Mouse (Mus musculus): ENCODE results near the gene Rftn1. TPM values are rescaled to one million over a fixed set of nuclear protein-coding genes. Genes with fewer than 3 reads are reported as not detected.

The Rftn1 gene
- total RNA-seq, 1 experiment from 2014 or later, result 68.2 TPM

- no peak for ATAC-seq (replicated peaks; ENCODE audit: insufficient number of reproducible peaks, low FRiP score, low TSS enrichment, poor library complexity, severe bottlenecking)
These were observed 207.7 kb downstream of the Rftn1 start for GRCm38 (mm10) chr17:49982611-49983390.

GRCm38 (mm10) chr17:49981591-49981990 is 208.9 kb downstream of the Rftn1 start:
- ATAC-seq (replicated peaks; ENCODE audit: insufficient number of reproducible peaks, low FRiP score, low TSS enrichment, poor library complexity, severe bottlenecking), result no peak

GRCm38 (mm10) chr17:49979761-49980285 is 210.7 kb downstream of the Rftn1 start:
- no peak for ATAC-seq (replicated peaks; ENCODE audit: insufficient number of reproducible peaks, low FRiP score, low TSS enrichment, poor library complexity, severe bottlenecking)

GRCm38 (mm10) chr17:49977424-49977790 is 213.1 kb downstream of the Rftn1 start:
- ATAC-seq (replicated peaks; ENCODE audit: insufficient number of reproducible peaks, low FRiP score, low TSS enrichment, poor library complexity, severe bottlenecking), result no peak

GRCm38 (mm10) chr17:49976678-49977423 is 213.6 kb downstream of the Rftn1 start:
- ATAC-seq (replicated peaks; ENCODE audit: insufficient number of reproducible peaks, low FRiP score, low TSS enrichment, poor library complexity, severe bottlenecking), result no peak

GRCm38 (mm10) chr17:49975481-49975880 is 215.0 kb downstream of the Rftn1 start:
- no peak for ATAC-seq (replicated peaks; ENCODE audit: insufficient number of reproducible peaks, low FRiP score, low TSS enrichment, poor library complexity, severe bottlenecking)

- ATAC-seq (replicated peaks; ENCODE audit: insufficient number of reproducible peaks, low FRiP score, low TSS enrichment, poor library complexity, severe bottlenecking), result no peak
These were observed 215.5 kb downstream of the Rftn1 start for GRCm38 (mm10) chr17:49974996-49975395.

GRCm38 (mm10) chr17:49972164-49972563 is 218.3 kb downstream of the Rftn1 start:
- no peak for ATAC-seq (replicated peaks; ENCODE audit: insufficient number of reproducible peaks, low FRiP score, low TSS enrichment, poor library complexity, severe bottlenecking)

- no peak for ATAC-seq (replicated peaks; ENCODE audit: insufficient number of reproducible peaks, low FRiP score, low TSS enrichment, poor library complexity, severe bottlenecking)
These were observed 219.4 kb downstream of the Rftn1 start for GRCm38 (mm10) chr17:49971057-49971456.

GRCm38 (mm10) chr17:49968467-49969207 is 221.8 kb downstream of the Rftn1 start:
- ATAC-seq (replicated peaks; ENCODE audit: insufficient number of reproducible peaks, low FRiP score, low TSS enrichment, poor library complexity, severe bottlenecking), result peak; percentile 74

- no peak for ATAC-seq (replicated peaks; ENCODE audit: insufficient number of reproducible peaks, low FRiP score, low TSS enrichment, poor library complexity, severe bottlenecking)
These were observed 224.4 kb downstream of the Rftn1 start for GRCm38 (mm10) chr17:49965846-49966762.

GRCm38 (mm10) chr17:49965035-49965434 is 225.4 kb downstream of the Rftn1 start:
- ATAC-seq (replicated peaks; ENCODE audit: insufficient number of reproducible peaks, low FRiP score, low TSS enrichment, poor library complexity, severe bottlenecking), result no peak

GRCm38 (mm10) chr17:49964471-49964870 is 226.0 kb downstream of the Rftn1 start:
- no peak for ATAC-seq (replicated peaks; ENCODE audit: insufficient number of reproducible peaks, low FRiP score, low TSS enrichment, poor library complexity, severe bottlenecking)

- ATAC-seq (replicated peaks; ENCODE audit: insufficient number of reproducible peaks, low FRiP score, low TSS enrichment, poor library complexity, severe bottlenecking), result no peak
These were observed 231.5 kb downstream of the Rftn1 start for GRCm38 (mm10) chr17:49959021-49959420.

GRCm38 (mm10) chr17:49951856-49952607 is 238.4 kb downstream of the Rftn1 start:
- no peak for ATAC-seq (replicated peaks; ENCODE audit: insufficient number of reproducible peaks, low FRiP score, low TSS enrichment, poor library complexity, severe bottlenecking)

- peak; percentile 27; the same call in 1 of the 2 replicates for ATAC-seq (replicated peaks; ENCODE audit: insufficient number of reproducible peaks, low FRiP score, low TSS enrichment, poor library complexity, severe bottlenecking)
These were observed 239.0 kb downstream of the Rftn1 start for GRCm38 (mm10) chr17:49951491-49951855.

GRCm38 (mm10) chr17:49942674-49943073 is 247.8 kb downstream of the Rftn1 start:
- 0 out of 2 replicates have a peak, but pooled peaks have one; percentile 9 for ATAC-seq (replicated peaks; ENCODE audit: insufficient number of reproducible peaks, low FRiP score, low TSS enrichment, poor library complexity, severe bottlenecking)

Data from monocyte, adult 5-6 weeks (primary cell).